Mouse (Mus musculus) spleen, embryonic (tissue): ENCODE measurements around the gene Nbea.

Source experiments
- CTCF ChIA-PET: fragments of 350-600 bp; sonication (Branson Sonifier 250); formaldehyde crosslinking; loops from one replicate; lab custom pipeline; 2022; lab: Charles Lee

Gene Nbea

DNA sequence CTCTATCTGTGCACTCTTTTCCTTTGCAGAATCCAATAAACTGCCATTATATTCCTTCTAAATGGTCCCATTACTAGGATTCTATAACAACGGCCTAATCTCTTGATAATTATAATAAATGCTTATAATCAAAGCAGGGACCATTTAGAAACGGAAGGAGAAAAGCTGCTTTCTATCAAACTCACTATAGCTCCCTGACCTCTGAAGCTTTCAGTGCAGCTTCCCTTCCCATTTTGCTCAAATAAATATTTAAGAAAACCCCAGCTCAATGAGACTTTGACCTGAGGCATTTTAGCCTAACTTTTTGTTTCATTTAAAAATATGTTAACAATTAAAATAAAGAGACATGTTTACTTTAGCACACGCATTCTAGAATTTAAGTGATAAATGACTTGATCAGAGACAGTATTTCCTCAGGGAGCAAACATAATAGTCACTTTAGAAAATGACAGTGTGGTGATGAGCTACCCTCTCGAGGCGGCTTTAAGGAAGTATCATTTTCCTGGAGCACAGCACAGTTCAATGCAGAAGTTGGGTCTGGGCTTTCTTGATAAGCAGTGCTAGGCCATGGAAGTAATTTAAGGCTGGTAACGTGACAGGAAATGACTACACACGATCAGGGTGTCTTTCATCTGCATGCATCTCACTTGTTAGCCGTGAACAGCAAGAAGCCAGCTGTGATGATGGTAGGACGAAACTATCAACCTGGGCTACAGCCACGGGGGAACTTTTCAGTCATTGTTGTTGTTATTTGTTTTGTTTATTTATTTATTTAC, 354.8 kb downstream of the Nbea start:
- CTCF ChIA-PET = no interaction called here

DNA sequence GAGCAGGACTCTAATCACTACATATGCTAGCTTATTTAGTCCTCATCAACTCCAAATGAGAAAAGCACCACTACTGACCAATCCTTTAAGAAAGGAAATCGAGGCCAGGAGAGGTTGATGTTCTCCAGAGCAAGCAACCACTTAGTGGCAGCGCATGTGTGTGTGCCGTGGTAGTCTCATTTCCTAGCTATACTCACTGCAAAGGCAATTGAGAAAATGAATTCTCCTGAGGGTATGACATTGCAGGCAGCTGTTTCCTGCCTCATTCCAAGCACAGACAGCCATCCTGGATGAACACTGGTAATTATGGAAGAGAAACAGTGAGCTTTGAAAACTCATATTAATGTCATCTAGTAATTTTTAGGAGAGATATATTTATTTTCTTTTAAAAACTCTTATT, 358.6 kb downstream of the Nbea start:
- CTCF ChIA-PET = no interaction called here

DNA sequence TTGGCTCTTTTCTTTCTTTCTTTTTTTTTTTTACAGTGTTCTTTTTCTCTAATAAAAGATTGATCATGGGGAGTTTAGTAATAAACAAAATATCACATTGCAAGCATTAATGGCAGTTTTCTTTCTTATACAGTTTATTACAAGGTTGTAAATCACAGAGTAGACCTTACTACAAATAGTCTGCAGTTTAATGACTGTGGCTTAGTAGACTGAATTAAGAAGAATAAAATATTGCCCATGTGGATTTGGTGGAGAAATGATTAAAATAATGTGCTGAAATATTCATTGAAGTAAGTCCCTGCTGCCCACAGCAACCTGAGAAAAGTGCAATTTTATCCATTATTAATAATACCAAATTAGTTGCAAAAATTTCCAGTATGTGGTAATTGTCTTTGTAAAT, 363.9 kb downstream of the Nbea start:
- CTCF ChIA-PET = no interaction called here

DNA sequence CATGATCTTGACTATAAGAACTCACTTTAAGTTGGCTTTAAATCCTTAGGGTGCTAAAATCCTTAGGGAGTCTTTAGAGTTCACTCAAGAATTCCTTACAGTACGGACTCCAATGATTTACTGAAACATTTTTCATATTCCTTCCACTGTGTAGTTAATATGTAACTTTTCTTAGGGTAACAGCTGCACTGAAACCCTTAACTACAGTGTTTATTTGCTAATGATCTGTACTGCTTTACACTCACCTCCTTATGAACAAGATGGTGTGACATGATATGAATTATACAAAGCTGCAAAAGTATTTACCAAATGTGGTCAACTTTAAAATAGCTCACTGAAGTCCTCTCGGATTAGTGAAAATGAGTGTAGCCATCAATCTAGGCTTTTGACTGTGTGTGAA, 365.4 kb downstream of the Nbea start:
- CTCF ChIA-PET = no interaction called here

DNA sequence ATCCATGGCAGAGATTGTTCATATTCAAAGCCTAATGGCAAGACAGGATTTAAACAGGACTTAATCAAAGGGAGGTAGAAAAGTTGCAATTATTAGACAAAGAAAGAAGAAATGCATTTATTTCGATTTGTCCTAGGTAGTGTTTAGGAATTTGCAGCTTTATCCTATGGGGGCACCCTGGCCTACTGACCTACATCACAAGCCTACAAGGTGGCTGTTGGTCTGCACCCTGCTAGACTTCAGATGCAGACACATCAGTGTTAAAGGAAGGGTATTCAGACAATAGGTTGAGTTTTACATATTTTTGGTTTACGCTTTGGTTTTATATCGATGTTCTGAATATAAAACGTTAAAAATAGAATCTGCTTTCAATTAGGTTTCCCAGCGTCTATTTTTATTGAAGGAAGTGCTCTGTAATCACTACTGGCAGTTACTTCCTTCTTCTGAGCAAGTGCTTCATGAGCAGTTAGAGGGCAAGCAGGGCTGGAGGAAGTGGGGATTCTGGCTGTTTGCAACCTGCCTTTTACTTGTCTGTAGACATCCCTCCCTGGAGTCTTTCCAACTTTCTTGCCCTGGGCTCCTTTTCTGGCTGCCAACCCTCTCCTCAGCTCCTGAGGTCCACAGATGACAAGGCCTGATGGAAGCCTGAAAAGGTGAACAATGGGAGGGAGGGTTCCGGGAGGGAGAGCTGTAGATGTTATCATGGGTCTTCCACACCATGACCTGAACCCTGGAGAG, 366.7 kb downstream of the Nbea start:
- CTCF ChIA-PET = no interaction called here

DNA sequence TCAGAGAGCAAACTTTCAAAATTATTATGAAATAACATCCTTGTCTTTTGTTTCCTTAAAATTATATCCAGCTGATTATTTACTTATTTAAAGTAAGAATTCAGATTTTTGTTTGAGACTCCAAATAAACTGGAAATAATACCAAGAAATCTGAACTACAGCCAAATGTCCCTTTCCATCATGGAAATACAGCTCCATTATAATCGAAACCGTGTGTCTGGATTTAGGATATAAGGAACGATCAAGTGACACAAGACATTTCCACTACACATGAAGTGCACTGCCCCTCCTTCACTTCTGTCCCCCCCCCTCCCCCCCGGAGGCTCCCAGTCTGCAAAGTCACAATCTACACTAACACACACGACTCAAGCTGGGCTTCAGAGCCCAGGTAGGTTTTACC, 367.4 kb downstream of the Nbea start:
- CTCF ChIA-PET = no interaction called here

DNA sequence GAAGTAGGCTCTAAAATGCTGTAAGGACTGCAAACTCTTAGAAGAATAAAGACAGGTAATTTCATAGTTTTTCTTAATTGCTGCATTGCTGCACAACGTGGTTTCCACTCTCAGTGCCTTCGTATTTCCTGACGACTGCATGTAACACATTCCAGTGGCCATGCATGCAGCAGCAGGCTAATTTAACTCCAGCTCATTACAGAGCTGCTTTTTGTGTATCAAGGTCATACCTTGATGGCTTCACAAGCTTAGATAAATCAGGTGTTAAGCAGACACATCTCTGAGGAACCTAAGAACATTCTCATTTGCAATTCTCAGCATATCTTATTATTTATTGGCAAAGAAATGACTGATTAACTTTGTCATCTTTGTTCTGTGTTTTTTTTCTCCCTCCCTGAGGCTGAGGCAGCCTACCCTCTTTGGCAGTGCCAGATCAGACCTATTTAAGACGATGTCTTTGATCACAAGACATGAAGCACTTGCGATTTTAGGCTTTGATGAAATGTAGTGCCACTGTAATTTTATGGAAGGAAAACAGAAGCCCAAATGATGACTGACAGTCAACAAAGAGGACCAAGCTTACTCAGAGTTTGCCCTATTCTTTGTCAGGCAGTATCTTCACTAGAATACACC, 368.4 kb downstream of the Nbea start:
- CTCF ChIA-PET = no interaction called here

DNA sequence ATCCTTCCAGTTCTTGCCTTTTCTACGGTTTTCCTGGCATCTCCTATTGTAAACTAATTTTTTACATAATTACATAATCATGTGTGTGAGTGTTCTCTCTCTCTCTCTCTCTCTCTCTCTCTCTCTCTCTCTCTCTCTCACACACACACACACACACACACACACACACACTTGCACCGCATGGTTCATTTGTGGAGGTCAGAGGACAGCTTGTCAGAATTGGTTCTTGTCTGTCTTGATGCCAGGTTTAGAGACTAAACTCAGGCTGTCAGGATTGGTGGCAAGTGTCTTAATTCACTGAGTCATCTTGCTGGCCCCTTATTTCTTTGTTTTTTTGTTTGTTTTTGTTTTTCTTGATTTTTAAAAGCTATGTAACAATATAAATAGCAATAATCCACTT, 388.7 kb downstream of the Nbea start:
- CTCF ChIA-PET = interaction anchor here (0.6 kb wide), 1 partner anchor 47 kb away, joined by 3 read pairs; no protein-coding TSS in a partner anchor

DNA sequence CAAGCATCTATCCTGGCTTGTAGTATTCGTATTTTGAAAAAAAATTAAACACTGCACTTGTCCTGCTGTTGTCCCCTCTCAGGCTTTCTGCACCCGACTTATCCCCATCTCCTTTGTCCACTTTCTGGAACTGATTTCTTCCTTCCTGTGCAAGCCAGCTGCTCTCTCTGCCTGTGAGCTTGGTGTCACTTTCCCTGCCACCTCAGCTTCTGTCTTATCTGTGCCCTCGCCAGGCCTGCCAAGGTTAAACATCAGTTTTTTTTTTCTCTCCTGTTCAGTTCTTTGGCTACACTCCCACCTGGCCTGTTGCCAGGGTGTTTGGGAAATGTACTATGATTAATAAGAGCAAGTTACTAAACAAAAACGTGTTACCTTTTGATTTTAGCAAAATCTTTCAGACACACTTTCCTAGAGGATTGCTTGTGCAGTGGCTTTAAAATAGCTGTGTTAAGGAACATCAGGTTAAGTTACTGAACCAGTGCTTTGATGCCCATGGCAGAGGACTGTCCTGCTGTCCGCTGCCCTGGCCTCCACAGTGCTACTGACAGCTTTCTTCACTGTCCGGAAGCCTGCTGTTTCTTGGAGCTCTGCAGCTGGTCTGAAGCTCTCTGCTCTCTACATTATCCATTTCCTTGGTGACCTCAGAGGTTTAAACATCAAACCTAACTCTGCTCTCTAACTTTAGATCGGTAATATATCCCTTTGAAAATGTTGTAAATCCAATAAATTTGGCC, 389.5 kb downstream of the Nbea start:
- CTCF ChIA-PET = no interaction called here

DNA sequence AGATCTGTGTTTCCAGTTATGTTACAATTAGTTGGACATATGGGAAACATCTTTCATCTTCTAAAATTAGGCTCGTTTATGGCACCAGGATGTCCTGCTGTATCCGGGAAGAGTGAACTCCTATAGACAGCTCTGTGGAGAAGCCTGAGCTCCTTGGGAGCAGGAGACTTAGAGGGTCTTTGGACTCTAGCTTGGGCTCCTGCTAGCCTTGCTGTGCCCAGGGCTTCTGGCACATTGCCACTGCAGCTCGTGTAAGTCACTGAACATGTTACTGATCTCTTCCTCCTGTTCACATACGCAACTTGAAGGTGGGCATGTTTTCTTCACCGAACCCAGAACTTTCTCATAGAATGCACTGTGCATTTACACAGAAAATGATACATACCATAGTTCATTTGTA, 391.2 kb downstream of the Nbea start:
- CTCF ChIA-PET = no interaction called here

DNA sequence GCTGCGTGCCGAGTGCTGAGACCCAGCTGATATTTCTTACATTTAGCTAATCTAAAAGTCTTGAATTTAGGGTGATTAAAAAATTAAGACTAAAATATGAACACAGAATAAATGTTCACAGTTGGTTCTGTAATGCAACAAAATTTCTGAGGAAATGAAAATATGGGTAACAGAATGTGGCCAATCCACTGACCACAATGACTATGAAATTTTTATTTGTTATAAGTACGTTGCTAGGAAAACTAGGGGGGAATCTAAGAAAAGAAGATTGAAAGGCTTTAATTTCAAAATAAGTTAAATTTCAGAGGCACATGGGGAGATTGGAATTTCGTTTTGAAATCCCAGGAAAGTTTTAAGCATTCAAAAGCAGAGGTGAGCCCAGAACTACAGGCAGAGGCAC, 392.9 kb downstream of the Nbea start:
- CTCF ChIA-PET = no interaction called here

DNA sequence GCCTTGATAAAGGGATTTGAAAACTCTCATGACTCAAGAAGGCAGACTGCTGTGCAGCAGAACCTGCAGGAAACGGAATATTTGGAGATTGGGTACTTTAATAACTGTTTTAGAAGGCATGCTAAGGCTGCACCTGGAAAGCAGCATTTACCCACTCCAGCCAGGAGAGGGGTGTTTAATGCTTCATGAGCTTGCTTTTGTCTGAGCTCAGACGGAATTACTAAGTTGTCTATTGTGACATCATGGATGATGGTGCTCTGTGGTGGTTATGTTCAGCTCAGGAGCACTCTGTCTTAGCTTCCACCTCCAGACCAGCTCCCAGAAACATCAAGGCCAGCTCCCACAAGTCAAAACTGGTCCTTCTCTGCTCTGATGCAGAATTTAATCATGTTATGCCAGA, 393.6 kb downstream of the Nbea start:
- CTCF ChIA-PET = no interaction called here

DNA sequence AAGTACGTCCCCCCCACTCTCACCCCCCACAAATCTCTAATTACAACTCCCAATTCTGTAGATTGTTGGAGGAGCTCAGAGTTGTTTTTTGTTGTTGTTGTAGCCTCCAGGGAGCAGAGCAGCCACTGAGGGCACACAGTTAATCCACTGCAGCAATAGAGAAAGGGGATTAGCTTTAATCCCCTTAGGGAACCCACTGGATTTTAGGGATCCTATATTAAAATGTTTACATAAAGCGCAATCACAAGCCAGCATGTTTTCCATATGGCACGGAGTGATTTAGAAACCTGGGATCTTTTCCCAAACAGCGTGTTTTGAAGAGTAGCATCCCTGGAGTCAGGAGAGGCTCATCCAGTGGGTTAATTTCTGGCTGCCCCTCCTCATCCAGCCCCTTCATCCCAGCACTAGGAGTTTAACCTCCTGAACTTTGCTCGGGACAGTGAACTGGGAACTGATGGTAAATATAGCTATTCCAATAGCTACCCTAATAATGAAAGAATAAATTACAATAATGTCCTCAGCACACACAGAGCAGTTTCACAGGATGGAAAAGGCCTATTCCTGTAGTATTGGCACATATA, 394.8 kb downstream of the Nbea start:
- CTCF ChIA-PET = no interaction called here

DNA sequence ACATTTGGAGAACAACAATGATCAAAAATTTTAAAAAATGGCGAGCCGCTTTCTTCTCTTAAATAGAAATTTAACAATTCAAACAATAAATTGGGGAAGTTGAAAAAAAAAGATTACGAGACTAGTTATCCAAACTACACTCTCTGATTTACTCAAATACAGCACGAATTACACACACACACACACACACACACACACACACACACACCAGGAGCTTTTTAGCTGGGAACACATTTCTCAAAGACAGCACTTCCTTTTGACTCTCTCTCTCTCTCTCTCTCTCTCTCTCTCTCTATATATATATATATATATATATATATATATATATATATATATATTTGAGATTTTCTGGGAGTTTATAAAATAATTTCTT, 395.3 kb downstream of the Nbea start:
- CTCF ChIA-PET = no interaction called here

DNA sequence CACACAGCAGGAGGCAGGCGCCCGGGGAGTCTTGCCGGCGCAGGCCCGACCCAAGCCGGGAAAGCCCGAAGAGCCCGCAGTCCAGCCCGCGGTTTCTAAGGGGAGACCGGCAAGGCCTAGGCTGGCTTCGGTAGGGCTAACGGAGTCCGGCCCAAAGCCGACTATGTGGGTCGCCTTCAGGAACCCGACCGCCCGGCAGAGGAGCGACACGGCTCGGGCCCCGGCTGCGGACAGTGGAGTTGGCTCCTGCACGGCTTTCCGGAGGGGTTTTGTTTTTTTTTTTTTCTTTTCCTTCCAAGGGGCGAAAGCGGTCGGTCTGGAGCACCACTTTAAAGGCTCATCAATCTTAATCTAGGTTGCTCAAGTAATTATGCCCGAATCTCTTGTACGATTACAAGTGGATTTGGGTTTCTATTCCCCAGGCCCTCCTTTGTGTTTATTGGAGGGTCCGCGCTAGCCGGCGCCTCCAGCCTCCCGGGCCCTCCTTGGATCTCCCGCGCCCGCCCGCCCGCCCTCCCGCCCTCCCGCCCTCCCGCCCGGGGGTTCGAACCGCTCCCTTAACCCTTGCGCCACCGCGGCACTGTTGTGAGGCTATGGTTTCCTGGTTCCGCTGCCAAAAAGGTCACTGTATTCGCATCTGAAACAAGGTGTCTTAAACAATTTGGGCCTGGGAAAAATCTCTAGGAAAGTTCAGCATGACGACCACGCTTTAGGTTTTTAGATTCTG, 395.9 kb downstream of the Nbea start:
- CTCF ChIA-PET = no interaction called here

DNA sequence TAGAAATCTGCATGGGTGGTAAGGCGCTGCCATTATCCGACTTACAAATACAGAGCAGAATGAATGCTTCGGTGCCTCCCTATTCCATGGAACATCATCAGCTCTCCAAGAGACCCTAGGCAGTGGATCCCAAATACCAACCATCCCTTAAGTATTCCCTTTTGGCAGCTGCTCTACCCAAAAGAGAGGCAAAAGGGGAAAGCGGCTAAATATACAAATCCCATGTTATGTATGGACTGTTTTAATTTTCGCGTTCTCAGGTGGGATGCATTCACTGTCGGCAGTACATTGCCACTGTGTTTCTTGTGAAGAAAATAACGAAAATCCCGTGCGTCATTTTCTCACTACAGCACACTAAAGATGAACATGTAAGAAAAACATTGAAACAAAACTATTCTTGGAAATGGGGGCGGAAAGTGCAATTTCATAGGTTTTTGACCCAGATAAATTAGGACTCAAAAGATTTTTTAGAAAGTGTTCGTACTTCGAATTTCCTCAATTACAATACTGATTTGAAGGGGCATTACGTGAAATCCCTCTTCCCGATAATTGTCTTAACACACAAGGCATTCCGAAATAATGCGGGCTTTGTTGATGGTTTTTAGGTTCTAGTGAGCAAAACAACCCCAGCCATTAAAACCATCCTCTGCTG, 396.5 kb downstream of the Nbea start:
- CTCF ChIA-PET = no interaction called here

DNA sequence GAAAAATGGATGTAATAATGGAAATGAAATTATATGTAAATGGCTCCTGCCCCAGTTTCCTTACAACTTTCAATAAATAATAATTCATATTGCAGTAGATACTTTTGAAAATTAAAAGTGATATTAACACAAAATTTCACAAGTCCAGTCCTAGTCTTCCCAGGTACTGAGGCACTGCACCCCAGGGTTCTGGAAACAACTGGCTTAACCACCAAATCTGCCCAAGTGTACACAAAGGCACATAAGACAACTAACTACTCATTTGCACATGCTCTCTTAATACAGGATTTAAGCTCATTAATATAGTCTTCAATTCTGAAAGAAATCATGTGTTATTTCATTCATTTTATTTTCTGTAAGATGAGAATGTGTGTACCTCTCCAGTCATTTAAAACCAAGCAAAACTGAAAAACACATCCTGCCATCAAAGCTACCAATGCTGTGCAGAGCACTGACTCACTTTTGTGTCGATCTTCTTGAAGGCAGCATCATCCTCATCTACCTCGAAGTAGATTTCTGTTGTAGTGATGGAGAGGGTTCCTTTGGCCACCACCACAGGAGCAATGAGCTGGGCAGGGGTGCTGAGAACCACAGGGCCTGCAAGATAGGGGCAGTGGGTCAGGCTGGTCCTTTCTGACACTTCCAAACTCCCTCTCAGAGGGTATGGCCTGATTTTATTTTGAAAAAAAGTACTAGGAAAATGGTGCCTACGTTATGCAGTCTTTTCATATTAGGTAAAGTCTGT, 397.3 kb downstream of the Nbea start:
- CTCF ChIA-PET = no interaction called here

DNA sequence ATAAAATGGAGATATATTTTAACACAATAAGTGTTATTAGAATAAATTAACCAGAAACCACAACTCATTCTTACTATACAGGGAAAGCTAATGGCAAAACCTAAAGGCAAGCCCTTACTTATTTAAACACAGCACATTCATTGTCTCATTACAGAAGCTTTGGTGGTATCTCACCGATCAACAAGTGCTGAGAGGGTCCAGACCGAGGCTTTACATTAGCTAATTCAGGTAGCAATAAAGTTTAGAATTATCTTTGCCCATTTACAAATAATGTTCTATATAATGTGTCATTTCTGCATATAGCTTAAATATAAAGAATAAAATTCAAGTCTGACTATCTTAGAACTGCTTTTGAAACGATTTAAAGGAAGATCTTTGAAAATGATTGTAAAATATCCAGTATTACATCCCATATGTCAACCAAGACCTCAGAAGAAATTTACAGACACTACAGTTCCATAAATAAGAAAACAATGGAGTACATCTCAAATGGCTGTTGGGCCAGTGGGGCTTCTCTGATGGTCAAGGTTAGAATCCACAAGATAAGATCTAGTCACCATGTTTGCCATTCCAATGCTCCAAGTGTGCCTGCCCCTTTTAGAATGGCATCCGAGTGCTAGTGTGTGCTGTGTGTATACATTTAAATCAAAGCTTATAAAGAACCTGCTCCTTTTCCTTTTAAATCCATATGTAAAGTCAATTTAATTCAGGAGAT, 398.1 kb downstream of the Nbea start:
- CTCF ChIA-PET = no interaction called here

DNA sequence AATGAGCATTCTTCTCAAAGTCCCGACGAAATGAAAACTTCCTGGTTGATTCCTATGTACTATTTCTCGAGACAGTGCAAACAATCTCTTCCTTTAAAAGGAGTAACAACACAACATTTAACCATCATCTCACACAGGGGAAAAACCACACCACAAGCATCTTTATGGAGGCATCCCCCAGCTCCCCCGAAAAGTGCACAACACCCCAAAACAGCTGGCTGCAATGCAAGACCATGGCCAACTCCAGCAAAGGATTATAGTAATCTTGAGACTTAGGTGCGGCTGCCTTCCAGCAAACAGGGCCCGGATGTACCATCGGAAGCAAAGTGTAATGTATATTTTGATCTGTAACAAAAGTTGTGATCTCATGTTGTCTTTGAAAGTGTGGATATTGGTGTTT, 399.4 kb downstream of the Nbea start:
- CTCF ChIA-PET = no interaction called here
